Mouse (Mus musculus) brown adipose tissue, adult 24 weeks (tissue): ENCODE data around the gene Clpsl2. TPM values are rescaled to one million over a fixed set of nuclear protein-coding genes. Genes with fewer than 3 reads are reported as not detected.

ENCODE experiments used
- H3K27ac ChIP-seq: fragments of 200-500 bp; replicated peaks from 2 replicates; pipeline ENCODE4 v1.5.1; 2012; ENCODE audit warnings: low read depth, mild to moderate bottlenecking, low read length
- H3K4me1 ChIP-seq: fragments of 200-500 bp; 2 replicates; pipeline ENCODE4 v1.6.1; 2012; ENCODE audit warnings: low read length, mixed read lengths; ENCODE audit not compliant: control insufficient read depth, insufficient read depth, insufficient read length
- H3K4me3 ChIP-seq: fragments of 200-500 bp; 2 replicates; pipeline ENCODE4 v1.5.1; 2012; ENCODE audit warnings: low read depth, mild to moderate bottlenecking, low read length, moderate library complexity; ENCODE audit not compliant: insufficient read depth
- polyA plus RNA-seq: library from polyadenylated mRNA; stranded (reverse); fragments of >200 nt; gene quantifications from 2 replicates; pipeline ENCODE4 v1.2.4, GENCODE M21; 2012; ENCODE audit not compliant: missing spikeins, insufficient read depth, insufficient read length

Clpsl2 gene
- polyA plus RNA-seq, 1 experiment = not detected

DNA sequence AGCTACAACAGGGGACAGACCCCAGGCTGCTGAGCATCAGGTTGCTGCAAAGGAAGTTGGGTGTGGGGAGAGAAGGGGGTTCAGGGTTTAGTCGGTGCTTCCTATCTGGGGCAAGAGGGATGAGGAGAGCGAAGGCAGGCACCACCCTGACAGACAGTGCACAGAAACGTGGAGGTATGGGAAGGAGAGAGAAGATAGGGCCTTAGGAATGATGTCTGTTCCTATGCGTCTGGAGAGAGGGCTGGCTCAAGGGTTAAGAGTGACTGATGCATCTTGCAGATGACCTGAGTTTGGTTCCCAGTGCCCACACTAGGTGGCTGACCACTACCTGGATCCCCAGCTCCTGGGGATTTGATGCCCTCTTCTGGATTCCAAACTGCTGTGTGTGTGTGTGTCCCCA, 32.3 kb upstream of the Clpsl2 start:
- Histone ChIP-seq H3K27ac (no peak overlapping the region), H3K4me1 (peaks cover 22% of the 10 kb centered on the region), H3K4me3 (peak overlapping the region; percentile 54)

DNA sequence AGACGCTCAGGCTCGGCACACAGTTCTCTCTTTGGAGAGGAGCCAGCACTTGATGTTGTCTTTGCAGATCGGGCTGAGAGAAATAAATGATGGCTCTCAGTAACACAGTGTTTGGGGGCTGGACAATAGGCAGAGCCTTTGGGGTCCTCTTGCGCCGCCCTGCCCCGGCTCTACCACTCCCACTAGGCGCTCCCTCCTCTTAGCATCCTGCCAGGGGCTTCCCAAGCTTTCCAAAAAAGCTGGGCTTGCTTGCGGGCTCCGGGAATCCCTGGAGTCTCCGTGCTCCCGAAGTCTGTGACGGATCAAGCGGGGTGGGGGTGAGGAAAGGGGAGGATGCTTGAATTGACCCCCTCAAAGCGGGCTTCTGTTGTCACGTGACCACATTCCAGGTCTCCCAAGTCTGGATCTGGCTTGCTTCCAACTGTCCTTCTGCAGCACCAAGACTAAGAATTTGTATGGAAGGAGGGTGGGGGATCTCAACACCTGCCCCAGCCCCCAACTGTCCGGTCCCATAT, 31.7 kb upstream of the Clpsl2 start, which contains the start of gene Fkbp5:
TSS of gene Fkbp5 (minus strand) at position 87 of the 515 bp plus-strand sequence.
- Histone ChIP-seq H3K4me1 (peaks cover 17% of the 10 kb centered on the region), H3K27ac (peak within 1 kb of the TSS; percentile 72), H3K4me3 (peak within 1 kb of the TSS; percentile 65)

DNA sequence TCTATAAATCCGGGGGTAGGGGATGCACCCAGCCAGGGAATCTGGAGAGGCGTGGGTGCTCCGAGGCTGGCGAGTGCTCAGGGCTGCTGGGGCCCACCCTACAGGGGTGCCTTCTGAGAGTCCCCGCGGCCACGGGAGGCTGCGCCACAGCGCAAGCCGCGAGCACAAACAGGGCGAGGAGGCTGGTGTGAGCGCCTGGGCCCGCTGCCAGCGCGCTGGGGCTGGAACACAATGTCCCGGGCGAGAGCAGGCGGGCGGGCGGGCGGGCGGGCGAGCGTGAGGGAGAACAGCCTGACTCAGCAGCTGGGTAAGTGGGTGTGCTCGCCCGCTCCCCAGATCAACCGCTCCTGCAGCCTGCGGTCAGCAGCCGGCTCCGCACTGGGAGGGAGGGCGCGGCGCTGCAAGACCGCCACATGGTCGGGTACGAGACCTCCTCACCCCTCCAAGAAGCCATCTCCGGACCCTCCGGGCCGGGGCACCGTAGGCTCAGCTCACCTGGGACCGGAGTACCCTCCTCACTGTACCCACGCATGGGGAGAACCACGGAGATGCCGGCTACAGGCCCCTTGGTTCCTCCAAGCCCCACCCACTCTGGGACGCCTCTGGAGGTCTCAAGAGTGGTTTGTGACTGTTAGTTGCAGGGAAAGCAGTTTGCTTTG, 31.1 kb upstream of the Clpsl2 start:
- H3K4me3 ChIP-seq = peak overlapping the region; percentile 65
- peaks cover 11% of the 10 kb centered on the region for H3K4me1 ChIP-seq
- H3K27ac ChIP-seq = peak overlapping the region; percentile 72

DNA sequence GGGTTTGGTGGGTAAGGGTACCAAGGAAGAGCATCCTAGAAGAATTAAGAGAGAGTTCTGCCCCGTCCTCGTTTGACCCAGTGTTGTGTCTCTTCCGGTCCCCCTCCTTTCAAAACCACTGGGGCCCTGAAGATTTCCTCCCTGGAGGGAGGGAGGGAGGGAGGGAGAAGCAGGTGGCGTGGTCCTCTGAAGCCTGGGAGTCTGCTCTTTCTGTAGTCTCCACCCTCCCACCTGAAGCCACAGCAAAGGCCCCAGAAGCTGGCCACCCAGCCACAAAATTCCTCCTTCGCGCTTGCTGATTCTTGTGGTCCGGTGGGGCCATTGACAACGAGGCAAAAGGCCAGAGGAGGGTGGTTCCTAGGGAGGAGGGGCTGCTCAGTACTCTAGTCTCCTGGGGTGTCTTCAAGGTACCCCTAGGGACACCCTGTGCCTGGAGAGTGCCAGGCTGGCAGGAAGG, 30.6 kb upstream of the Clpsl2 start:
- Histone ChIP-seq H3K27ac (peak overlapping the region; percentile 62), H3K4me1 (peaks cover 10% of the 10 kb centered on the region), H3K4me3 (peak overlapping the region; percentile 65; the same call in 1 of the 2 replicates)

DNA sequence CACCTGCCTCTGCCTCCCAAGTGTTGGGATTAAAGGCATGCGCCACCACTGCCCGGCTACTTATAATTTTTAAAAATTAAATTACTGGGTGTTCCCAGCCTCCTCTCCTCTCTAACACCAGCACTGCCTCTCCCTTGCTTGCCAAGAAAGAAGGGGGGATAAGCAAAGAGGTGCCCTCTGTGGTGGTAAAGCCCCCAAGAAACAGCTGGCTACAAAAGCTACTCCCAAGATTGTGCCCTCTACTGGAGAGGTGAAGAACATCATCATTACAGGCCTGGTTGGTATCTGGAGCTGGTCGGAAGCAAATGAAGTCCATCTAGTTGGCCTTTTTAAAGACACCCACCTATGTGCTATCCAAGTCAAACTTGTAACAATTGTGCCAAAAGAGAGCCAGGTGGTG, 29.4 kb upstream of the Clpsl2 start:
- peaks cover 5% of the 10 kb centered on the region; the same call in 1 of the 2 replicates for H3K4me1 ChIP-seq
- H3K4me3 ChIP-seq = no peak overlapping the region
- no peak overlapping the region for H3K27ac ChIP-seq

DNA sequence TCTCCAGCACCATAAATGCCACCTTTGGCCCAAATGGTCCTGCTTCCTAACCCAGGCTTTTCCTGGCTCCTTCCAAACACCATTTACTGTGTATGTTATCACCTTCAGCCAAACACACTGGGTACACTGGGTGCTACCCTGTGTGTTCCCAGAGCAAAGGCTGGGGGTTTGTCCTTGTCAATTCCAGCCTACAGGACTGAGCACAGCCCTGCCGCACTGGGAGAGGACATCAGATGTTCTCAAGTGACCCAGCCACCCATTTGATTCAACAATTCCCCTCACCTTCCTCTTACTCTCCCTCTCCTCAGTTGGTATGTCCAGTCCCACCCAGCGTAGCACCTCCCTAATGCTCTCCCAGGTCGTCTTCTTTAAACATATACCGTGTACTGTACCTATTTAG, 28.6 kb upstream of the Clpsl2 start:
- Histone ChIP-seq H3K4me3 (no peak overlapping the region), H3K4me1 (peaks cover 5% of the 10 kb centered on the region; the same call in 1 of the 2 replicates), H3K27ac (no peak overlapping the region)

DNA sequence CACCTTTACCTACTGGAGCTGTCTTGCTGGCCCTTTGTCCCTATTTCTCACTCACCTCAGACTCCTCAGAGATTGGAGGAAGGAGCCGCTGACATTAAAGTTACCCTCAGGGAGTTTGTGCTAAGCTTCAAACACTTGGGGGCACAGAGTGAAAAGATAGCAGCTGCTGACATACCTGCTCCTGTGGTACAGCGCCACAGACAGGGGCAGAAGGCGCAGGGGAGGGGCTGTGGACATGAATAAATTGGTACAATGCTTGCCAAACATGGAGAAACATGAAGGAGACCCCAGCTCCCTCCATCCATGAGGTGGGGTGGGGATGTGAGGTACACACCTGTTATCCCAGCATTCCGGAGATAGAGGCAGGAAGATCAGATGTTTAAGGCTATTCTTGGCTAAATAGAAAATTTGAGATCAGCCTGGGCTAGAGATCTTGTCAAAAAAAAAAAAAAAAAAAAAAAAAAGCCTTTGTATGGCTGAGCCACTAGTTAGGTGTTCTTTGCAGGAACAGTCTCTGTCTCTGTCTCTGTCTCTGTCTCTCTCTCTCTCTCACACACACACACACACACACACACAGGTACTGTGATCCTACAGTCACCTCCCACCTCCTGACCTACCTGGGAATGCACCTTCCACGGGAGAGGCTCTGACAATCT, 28.0 kb upstream of the Clpsl2 start:
- H3K4me1 ChIP-seq = peaks cover 2% of the 10 kb centered on the region; the same call in 1 of the 2 replicates
- H3K27ac ChIP-seq = no peak overlapping the region
- no peak overlapping the region for H3K4me3 ChIP-seq

DNA sequence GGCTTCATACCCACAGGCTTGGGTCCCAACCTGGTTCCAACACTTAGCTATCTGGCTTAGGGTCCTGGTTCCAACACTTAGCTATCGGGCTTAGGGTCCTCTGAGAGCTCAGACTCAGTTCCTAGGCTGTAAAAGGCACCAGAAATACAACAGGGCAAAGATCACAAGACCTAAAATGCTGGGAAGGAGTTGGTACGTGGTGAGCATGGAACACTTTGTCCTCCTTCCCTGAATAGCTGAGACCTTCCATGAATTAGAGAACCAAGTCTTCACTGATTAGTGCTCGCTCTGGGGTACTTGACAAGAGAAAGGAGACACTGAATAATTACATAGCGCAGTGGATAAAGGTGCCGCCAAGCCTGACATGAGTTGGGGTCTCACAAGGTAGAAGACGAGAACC, 27.3 kb upstream of the Clpsl2 start:
- peaks cover 2% of the 10 kb centered on the region; the same call in 1 of the 2 replicates for H3K4me1 ChIP-seq
- H3K27ac ChIP-seq = peak overlapping the region; percentile 19; the same call in 1 of the 2 replicates

DNA sequence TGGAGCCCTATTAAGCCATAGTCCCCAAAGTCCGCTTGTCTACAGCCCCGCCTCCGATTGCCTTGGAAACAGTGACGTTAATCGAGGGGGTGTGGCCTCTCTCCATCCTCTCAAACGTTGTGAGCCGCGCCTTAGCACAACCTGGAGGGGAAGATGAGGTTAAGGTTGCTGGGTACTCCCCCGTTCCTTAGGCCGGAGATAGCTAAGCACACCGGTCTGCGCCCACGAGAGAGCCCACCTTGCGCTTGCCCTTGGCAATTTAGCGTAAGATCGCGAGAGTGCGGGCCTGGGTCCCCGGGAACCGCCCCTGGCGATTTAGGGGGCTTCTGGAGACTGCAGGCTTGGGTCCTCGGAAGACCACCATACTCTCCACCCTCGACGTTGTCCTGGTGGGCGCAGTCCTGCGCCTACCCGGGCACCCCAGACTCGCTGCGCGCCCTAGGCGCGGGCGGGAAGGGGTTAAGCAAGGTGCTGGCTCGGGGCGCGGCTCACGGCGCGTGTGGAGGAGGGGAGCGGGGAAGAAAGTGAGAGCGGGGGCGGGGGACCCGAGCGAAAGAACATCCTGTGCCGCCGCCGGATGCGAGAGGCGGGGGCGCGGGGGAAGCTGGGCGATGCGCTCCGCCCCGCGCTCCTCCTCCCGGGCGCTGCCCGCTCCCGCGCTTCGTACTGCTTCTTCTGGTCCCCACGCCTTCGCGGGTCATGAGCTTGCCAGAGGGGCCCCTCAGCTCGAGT, 26.4 kb upstream of the Clpsl2 start:
- H3K4me3 ChIP-seq = peak overlapping the region; percentile 68
- peak overlapping the region; percentile 81 for H3K27ac ChIP-seq
- H3K4me1 ChIP-seq = peaks cover 2% of the 10 kb centered on the region; the same call in 1 of the 2 replicates

More for the DNA sequence above, 27.3 kb upstream of the Clpsl2 start:
- no peak overlapping the region for H3K4me3 ChIP-seq

DNA sequence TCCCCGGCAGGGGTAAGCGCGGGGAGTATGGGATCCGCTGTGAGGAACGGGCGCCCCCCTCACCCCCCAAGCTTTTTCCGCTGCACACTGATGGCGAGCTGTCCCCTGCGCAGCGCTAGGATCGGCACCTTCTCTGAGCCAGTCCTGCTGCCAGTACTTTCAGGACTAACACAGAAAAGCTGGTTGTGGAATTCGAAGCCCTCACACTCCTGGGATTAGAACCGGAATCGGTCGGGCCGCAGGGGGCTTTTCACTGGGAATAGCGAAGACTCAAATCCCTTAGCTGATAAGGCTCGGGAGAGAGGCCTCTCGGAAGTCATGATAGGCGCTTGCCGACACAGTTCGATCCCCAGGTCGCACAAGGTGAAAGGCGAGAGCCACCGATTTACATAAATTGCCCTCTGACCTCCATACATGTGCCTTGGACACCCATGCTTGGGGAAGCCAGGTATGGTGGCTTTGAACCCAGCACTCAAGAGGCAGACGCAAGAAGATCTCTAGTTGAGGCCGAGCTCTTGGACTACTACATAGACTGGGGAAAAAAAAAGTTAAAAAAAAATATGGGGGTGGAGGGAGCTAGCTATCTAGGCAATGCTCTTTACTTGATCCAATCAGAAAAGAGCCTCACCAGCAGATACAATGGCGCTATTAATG, 25.7 kb upstream of the Clpsl2 start:
- Histone ChIP-seq H3K27ac (peak overlapping the region; percentile 75), H3K4me1 (peaks cover under 1% of the 10 kb centered on the region; the same call in 1 of the 2 replicates), H3K4me3 (peak overlapping the region; percentile 58)

DNA sequence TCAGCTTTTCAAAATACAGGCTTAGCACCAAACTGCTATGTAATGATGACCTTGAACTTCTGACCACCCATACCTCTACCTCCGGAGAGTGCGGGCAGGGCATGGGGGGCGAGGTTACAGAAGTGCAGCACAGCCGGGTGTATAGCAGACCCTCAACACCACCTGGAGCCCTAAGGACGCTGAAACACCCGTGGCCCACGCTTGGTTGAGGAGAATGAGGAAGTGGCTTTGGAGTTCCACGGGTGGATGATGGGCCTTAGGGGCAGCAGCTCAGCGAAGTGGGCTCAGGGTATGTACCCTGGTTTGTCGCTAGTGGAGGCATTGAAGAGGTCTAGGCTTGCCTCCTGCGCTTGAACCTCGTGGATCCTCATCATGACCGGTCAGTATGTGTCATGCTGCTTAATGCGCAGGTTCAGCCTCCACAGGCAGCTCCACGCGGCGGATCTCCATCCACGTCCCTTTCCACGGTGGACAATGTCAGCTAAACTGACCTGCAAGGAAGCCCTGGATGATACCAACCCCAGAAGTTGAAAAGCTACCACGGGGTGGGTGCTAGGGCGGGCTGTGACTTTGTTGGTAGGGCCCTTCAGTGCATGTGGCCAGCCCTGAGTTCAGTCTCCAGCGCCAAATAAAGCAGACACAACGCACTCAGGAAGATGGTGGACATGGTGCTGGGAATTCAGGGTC, 25.1 kb upstream of the Clpsl2 start:
- H3K4me3 ChIP-seq = no peak overlapping the region
- H3K4me1 ChIP-seq = no peaks in the 10 kb centered on the region
- H3K27ac ChIP-seq = no peak overlapping the region; the same call in 1 of the 2 replicates

DNA sequence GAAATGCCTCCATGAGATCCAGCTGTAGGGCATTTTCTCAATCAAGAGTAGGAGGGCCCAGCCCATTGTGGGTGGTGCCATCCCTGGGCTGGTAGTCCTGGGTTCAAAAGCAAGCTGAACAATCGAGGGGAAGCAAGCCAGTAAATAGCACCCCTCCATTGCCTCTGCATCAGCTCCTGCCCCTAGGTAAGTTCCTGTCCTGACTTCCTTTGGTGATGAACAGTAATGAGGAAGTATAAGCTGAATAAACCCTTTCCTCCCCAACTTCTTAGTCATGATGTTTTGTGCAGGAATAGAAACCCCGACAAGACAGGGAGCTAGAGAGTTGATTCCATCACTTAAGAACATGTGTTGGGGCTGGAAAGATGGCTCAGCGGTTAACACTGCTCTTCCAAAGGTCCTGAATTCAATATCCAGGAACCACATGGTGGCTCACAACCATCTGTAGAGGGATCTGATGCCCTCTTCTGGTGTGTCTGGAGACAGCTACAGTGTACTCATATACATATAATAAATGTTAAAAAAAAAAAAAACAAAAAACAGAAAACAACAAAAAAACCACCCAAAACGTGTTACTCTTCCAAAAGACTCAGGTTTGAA, 24.3 kb upstream of the Clpsl2 start:
- no peaks in the 10 kb centered on the region for H3K4me1 ChIP-seq
- H3K4me3 ChIP-seq = no peak overlapping the region
- H3K27ac ChIP-seq = no peak overlapping the region

DNA sequence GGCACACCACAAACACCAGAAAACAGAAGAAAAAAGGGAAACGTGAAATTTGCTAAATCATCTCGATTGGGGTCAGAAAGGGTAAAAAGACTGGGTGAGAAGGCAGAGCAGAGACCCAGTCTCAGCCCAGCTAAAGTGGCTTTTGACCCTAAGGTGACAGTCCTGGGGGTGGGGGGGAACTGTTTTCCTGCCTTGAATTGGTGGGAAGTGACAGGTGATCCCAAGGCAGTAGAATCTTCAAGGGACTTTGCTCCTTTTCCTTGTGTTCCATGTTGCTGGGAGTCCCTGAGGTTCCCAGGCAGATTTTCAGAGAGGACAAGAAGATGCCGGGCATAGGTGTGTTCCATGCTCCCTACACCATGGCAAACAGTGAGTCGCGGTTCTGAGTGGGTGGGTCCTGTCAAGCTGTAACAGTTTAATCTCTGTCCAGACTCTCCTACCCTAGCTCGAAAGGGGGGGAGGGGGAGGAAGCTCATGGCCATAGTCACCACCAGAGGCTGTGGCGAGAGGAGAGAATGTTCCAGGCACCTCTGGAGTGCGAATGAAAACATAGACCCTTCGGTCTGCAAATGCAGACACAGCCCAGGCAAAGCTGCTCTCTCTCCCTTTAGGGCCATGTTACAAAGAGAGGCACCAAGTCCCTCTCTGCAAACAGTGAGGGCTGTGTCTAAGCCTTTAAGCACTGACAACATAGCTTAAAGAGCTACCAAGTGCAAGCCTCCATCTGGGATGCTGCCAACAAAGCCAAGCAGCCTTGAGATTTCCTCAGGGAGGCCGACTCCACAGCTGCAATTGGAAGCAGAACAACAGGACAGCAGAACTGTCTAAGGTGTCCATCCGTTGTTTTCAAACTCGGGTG, 21.8 kb upstream of the Clpsl2 start:
- Histone ChIP-seq H3K27ac (no peak overlapping the region), H3K4me1 (no peaks in the 10 kb centered on the region), H3K4me3 (peak overlapping the region; percentile 21; the same call in 1 of the 2 replicates)
